Mouse (Mus musculus) olfactory bulb, adult 2 months (tissue): ENCODE measurements around the gene Bicc1. TPM values are rescaled to one million over a fixed set of nuclear protein-coding genes. Genes with fewer than 3 reads are reported as not detected.

Experiments
- H3K27ac ChIP-seq: fragments of 200-500 bp; 2 replicates; pipeline ENCODE4 v1.5.1; 2012; ENCODE audit warnings: low read depth, low read length; ENCODE audit not compliant: insufficient read depth
- H3K4me1 ChIP-seq: fragments of 200-500 bp; 2 replicates; pipeline ENCODE4 v1.6.1; 2012; ENCODE audit warnings: low read length; ENCODE audit not compliant: control insufficient read depth, insufficient read depth
- H3K4me3 ChIP-seq: fragments of 200-500 bp; 2 replicates; pipeline ENCODE4 v1.5.1; 2012; ENCODE audit warnings: mild to moderate bottlenecking, low read depth, low read length, moderate library complexity; ENCODE audit not compliant: insufficient read depth
- CTCF ChIP-seq: fragments of 200-500 bp; IDR thresholded peaks from 2 replicates; pipeline ENCODE4 v1.5.1; 2012; ENCODE audit warnings: low read depth, mild to moderate bottlenecking, low read length, moderate library complexity; ENCODE audit not compliant: insufficient read depth
- POLR2A ChIP-seq: fragments of 200-500 bp; IDR thresholded peaks from 2 replicates; pipeline ENCODE4 v1.6.1; 2012; ENCODE audit warnings: mild to moderate bottlenecking, low read depth, low read length, moderate library complexity; ENCODE audit not compliant: insufficient read depth
- WGBS: fragments of 180-500 bp; shearing (Covaris S2); methylation state at CpG from one replicate; pipeline ENCODE4 v1.1.7; 2018; 5-methylcytosine and 5-hydroxymethylcytosine counted together
- polyA plus RNA-seq: library from polyadenylated mRNA; stranded (reverse); fragments of >200 nt; gene quantifications from 2 replicates; pipeline ENCODE4 v1.2.4, GENCODE M21; 2012; ENCODE audit warnings: low replicate concordance; ENCODE audit not compliant: missing spikeins, insufficient read depth, insufficient read length

Gene Bicc1
- polyA plus RNA-seq, 1 experiment = not detected

DNA sequence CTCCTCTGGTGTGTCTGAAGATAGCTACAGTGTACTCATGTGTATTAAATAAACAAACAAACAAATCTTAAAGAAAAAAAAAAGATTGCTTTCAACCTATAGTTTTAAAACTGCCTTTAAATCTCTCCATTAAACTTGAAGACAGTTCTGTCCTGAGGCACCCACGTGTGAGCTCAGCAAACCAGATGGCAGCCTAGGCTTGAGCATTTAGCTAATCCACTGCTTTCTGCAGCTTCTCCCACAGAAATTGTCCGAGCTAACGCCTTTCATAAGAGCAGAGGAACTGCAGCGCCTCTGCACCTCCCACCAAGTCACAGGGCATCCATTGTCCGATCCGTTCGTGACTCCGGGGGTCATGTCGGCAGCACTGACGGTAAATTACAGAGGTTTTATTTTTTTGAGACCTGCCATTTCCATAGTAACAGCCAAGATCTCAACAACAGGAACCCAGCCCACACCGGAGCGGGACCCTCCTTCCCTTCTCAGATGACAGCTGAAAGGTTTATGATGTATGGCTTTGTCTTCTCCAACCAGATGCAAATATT is 284.4 kb downstream of the Bicc1 start:
- Histone ChIP-seq H3K4me1 (0 out of 2 replicates have a peak, but pooled peaks cover 4% of the 10 kb centered on the region), H3K4me3 (no peak overlapping the region), H3K27ac (no peak overlapping the region)
- 40% methylated on average over 12 of the region's 12 CpGs for WGBS
- TF ChIP-seq CTCF (no peak), POLR2A (no peak)

Other genes starting within 250 kb of the Bicc1 start
- gene Tfam, start 78.6 kb upstream of the Bicc1 start, polyA plus RNA-seq = not detected in 2 replicates
- not detected in 2 replicates for gene Ube2d1, start 125.6 kb upstream of the Bicc1 start, polyA plus RNA-seq
- not detected in 2 replicates for gene Cisd1, start 185.3 kb upstream of the Bicc1 start, polyA plus RNA-seq
- not detected in 2 replicates for gene Ipmk, start 188.1 kb upstream of the Bicc1 start, polyA plus RNA-seq